29 mouse cellular contexts compared by ENCODE assay signal in genomic region chr6:50240437-50240836, GRCm38 (mm10). TPM values are rescaled to one million over a fixed set of nuclear protein-coding genes. Genes with fewer than 3 reads are reported as not detected.
DNase-seq lines count a peak whose midpoint lies in the region; ATAC-seq lines count a peak whose summit lies in the region.
"Had no signal": no experiment of that assay in that cellular context is flagged by ENCODE, and none has a peak within 500 bp of the region (broad histone marks: within the 10 kb centered on the region; RNA-seq: fewer than 3 reads in every experiment).

No protein-coding gene starts in this region.

- WGBS in midbrain, embryonic 11.5 days: 82% methylated on average over 5 of the region's 5 CpGs
- WGBS in midbrain, embryonic 15.5 days: 74% methylated on average over 5 of the region's 5 CpGs

- no peak overlapping the region for H3K4me3 ChIP-seq in midbrain, embryonic 11.5 days (ENCODE audit: low read depth, low read length)
- H3K4me3 ChIP-seq in midbrain, embryonic 15.5 days: no peak overlapping the region
- H3K4me3 ChIP-seq: embryonic facial prominence, embryonic 10.5 days; embryonic facial prominence, embryonic 15.5 days; gastrocnemius, adult 2 months; hindbrain, embryonic 12.5 days; intestine, embryonic 15.5 days; neural tube, embryonic 13.5 days had no signal

- H3K4me2 ChIP-seq in midbrain, embryonic 11.5 days: no peak overlapping the region
- no peak overlapping the region for H3K4me2 ChIP-seq in midbrain, embryonic 15.5 days
- H3K4me2 ChIP-seq: embryonic facial prominence, embryonic 15.5 days; heart, embryonic 11.5 days; hindbrain, embryonic 12.5 days; intestine, embryonic 15.5 days; lung, embryonic 14.5 days; neural tube, embryonic 13.5 days had no signal

- no peaks in the 10 kb centered on the region for H3K4me1 ChIP-seq in midbrain, embryonic 11.5 days (ENCODE audit: control insufficient read depth, insufficient read depth, low read length)
- H3K4me1 ChIP-seq in midbrain, embryonic 15.5 days: no peaks in the 10 kb centered on the region
- H3K4me1 ChIP-seq: embryonic facial prominence, embryonic 15.5 days; hindbrain, embryonic 12.5 days; intestine, embryonic 15.5 days had no signal

- no peak overlapping the region for H3K27ac ChIP-seq in midbrain, embryonic 11.5 days (ENCODE audit: low read depth, low read length)
- H3K27ac ChIP-seq in midbrain, embryonic 15.5 days: no peak overlapping the region
- H3K27ac ChIP-seq: embryonic facial prominence, embryonic 10.5 days; embryonic facial prominence, embryonic 15.5 days; gastrocnemius, adult 2 months; hindbrain, embryonic 12.5 days; hindbrain, postnatal 0 days; intestine, embryonic 15.5 days; kidney, postnatal 0 days; neural tube, embryonic 13.5 days had no signal

- no peaks in the 10 kb centered on the region for H3K36me3 ChIP-seq in midbrain, embryonic 11.5 days (ENCODE audit: control insufficient read depth, insufficient read depth, low read length)
- H3K36me3 ChIP-seq in midbrain, embryonic 15.5 days (replicated peaks): no peaks in the 10 kb centered on the region
- H3K36me3 ChIP-seq: embryonic facial prominence, embryonic 10.5 days; embryonic facial prominence, embryonic 15.5 days; hindbrain, embryonic 12.5 days; intestine, embryonic 15.5 days had no signal

- DNase-seq in midbrain, embryonic 11.5 days (ENCODE audit: low spot score, missing footprints): peak; percentile 19
- DNase-seq in MN1 (ENCODE audit: low spot score): peak; percentile 46
- DNase-seq in c-Kit-positive CD71-positive TER-119-positive erythroid progenitor cells, embryonic 14.5 days (ENCODE audit: low spot score): peak; percentile 15
- no peak for DNase-seq in thymus, postnatal 14 days
- DNase-seq in cerebellum, postnatal 14 days: no peak
- DNase-seq: adrenal gland, adult 8-10 months; cerebellum, adult 18-20 months; cerebellum, postnatal 10 days; gastrocnemius, adult 2 months; gastrocnemius, postnatal 36 days; heart, adult 18-20 months; heart, postnatal 36 days; kidney, adult 2 months; kidney, postnatal 4 days; layer of hippocampus, postnatal 36 days; lung, embryonic 14.5 days; lung, postnatal 14 days had no signal

- H3K9ac ChIP-seq in midbrain, embryonic 11.5 days (ENCODE audit: low read length): no peak overlapping the region
- H3K9ac ChIP-seq in midbrain, embryonic 15.5 days: no peak overlapping the region
- H3K9ac ChIP-seq: embryonic facial prominence, embryonic 15.5 days; hindbrain, embryonic 12.5 days; intestine, embryonic 15.5 days; lung, embryonic 14.5 days; neural tube, embryonic 13.5 days had no signal

- ATAC-seq in midbrain, embryonic 11.5 days (ENCODE audit: low FRiP score): no peak
- no peak for ATAC-seq in midbrain, embryonic 15.5 days (replicated peaks)
- ATAC-seq in megakaryocyte-erythroid progenitor cell, adult 5-6 weeks (replicated peaks; ENCODE audit: low FRiP score, low TSS enrichment, poor library complexity, severe bottlenecking): peak; percentile 72
- ATAC-seq: CD4-positive, CD25-positive, alpha-beta regulatory T cell, adult 4 months; forebrain, embryonic 14.5 days; hindbrain, postnatal 0 days; intestine, embryonic 15.5 days had no signal

- H3K27me3 ChIP-seq in midbrain, embryonic 11.5 days (ENCODE audit: control insufficient read depth, insufficient read depth, low read length): no peaks in the 10 kb centered on the region
- no peaks in the 10 kb centered on the region for H3K27me3 ChIP-seq in midbrain, embryonic 15.5 days (replicated peaks)
- H3K27me3 ChIP-seq: embryonic facial prominence, embryonic 15.5 days; hindbrain, embryonic 12.5 days; intestine, embryonic 15.5 days; neural tube, embryonic 13.5 days had no signal

- no peaks in the 10 kb centered on the region for H3K9me3 ChIP-seq in midbrain, embryonic 11.5 days (ENCODE audit: control insufficient read depth, low read length)
- H3K9me3 ChIP-seq in midbrain, embryonic 15.5 days: no peaks in the 10 kb centered on the region
- H3K9me3 ChIP-seq: embryonic facial prominence, embryonic 10.5 days; embryonic facial prominence, embryonic 15.5 days; hindbrain, embryonic 12.5 days; intestine, embryonic 15.5 days; neural tube, embryonic 13.5 days had no signal

RNA-seq across cellular contexts. Expression of gene Gsdme, which starts 23.2 kb away (rescaled TPM):
- 52.9 and 55.2 TPM in 2 replicates for polyA plus RNA-seq in midbrain, embryonic 11.5 days (2014; fragmentation: Nextera tagmentation; extraction: Ambion mirVana)
- 78.0 and 85.3 TPM in 2 replicates for polyA plus RNA-seq in midbrain, embryonic 15.5 days (2015; fragmentation: Nextera tagmentation; extraction: Ambion mirVana)
- total RNA-seq in megakaryocyte-erythroid progenitor cell, adult 5-6 weeks (2014; fragmentation: Nextera tagmentation): 0.94 and 2.5 TPM in 2 replicates
- total RNA-seq in megakaryocyte-erythroid progenitor cell, adult 5-6 weeks (2017): 1.8 and 2.5 TPM in 2 replicates

Comparison
In these comparisons a context has a peak if more than half of its experiments do, and no peak if none do; other contexts are left out.
1. DNase-seq: peak in midbrain, embryonic 11.5 days (single experiment), MN1 (single experiment) and c-Kit-positive CD71-positive TER-119-positive erythroid progenitor cells, embryonic 14.5 days (single experiment); none in thymus, postnatal 14 days (single experiment) and cerebellum, postnatal 14 days (0 of 2).